Mouse (Mus musculus) ovary, adult 10 weeks (tissue): Measurements from ENCODE around the gene Galr3. TPM values are rescaled to one million over a fixed set of nuclear protein-coding genes. Genes with fewer than 3 reads are reported as not detected.

ENCODE experiments used
- polyA plus RNA-seq: library from polyadenylated mRNA; stranded (reverse); fragments of 350-450 nt; fragmentation: Illumina TruSeq; extraction: RNeasy Lipid Tissue Mini Kit (QIAGEN cat#74804); gene quantifications from one replicate; pipeline ENCODE4 v1.2.3, GENCODE M21; 2014

Galr3 gene
- not detected for polyA plus RNA-seq

DNA sequence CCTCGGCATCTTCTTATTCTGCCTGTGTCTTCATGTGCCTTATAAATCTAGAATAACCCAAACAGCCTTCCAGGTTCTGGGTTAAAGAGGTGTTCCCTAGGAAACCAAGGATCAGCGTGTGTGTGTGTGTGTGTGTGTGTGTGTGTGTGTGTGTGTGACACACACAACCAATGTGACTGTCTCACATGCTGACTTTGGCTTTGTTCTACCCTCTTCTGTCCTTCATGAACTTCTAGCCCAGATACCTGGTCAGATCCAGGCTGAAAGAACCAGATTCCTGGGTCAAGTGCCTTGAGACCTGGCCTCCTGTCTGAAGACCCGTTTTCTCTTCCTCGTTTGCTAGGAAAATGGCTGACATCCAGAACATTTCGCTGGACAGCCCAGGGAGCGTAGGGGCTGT, at the start of gene Galr3:
TSS of gene Galr3 (plus strand) at position 301 of the 400 bp plus-strand sequence.

DNA sequence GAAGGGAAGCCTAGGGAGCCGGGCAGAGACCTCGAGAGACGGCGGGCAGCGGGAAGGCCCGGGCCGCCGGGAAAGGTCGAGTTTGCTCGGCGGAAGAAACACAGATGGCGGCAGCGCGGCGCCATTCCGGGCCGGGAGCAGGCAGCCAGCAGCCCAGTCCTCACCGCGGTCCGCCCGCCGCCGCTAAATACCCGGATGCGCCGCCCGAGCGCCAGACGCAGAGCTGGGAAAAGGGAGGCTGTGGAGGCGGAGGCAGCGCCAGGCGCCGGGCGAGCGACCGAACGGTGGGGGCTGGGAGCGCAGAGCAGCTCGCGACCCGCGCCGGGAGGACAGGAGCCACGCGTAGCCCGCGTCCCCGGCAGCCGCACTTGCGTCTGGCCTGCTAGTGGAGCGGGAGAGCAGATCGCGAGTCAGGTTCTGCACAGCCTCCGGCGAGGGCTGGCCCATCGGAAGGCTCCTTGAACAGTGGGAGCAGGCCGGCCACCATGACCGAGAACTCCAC, 13.4 kb upstream of the Galr3 start, which contains the start of gene H1f0:
TSS of gene H1f0 (plus strand) at position 214 of the 502 bp plus-strand sequence.

DNA sequence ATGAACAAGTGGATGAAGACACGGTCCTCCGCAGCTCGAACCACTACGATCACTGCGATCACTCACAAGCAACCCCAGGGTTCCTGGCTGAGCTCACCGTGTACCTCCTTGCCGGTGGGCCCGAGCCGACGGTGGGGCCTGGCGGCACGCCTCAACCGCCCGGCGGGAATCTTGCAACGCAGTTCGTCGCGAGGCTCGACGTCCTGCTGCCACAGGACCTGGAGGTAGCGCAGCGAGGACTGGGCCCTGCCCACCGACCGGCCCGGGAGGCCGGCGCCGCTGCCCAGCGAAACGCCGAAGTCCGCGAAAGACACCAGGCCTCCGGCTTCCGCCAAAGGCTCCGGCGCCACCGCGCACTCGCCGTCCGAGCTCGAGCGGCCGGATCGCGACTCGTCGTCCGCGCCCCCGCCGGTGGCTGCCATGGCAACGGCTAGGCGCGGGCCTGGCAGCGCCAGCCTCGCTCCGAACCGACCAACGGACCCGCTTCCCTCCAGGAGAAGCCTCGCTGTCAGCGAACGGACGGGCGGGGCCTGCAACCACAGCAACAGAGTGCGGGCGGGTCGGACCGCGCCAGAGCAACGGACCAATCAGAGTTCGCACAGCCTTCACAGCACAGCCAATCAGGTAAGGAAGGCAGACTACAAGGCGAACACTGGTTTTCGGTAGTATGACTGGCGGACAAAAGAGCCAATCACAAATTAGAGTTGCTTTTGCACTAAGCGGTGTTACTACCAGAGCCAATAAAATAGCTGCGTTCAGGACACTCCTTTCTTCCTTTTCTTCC, 20.9 kb downstream of the Galr3 start, which contains the start of gene Ankrd54:
TSS of gene Ankrd54 (minus strand) at position 518 of the 784 bp plus-strand sequence.

DNA sequence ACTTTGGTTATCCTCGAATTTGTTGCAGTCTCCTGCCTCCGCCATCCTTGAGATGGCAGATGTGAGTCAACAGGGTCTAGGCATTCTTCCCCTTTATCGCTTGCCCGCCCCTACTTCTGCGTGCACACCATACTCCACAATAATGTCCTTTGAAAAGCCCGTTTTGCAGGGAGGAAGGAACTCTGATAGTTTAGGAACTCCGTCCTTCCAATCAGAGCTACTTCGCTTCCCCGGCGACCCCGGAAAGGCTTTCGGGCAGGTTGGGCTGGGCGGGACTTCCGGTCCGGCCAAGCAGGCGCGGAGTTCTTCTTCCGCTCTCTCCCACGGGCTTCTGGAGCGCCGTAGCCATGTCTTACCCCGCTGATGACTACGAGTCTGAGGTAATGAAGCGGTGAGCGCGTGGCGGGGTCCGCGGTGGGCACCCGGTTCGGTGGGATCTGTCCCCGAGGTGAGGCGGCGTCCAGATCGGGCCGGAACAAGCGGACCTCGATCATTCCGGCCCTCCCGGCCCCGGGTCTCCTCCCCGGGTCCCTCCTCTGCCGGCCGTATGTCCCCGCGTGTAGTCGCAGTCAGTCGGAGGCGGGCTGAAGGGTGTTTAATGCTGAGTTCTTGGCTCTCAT, 33.3 kb downstream of the Galr3 start, which contains the start of gene Eif3l:
TSS of gene Eif3l (plus strand) at position 267 of the 620 bp plus-strand sequence.

Other genes starting within 250 kb of the Galr3 start
- 0.14 TPM for gene Card10, start 238.8 kb upstream of the Galr3 start, polyA plus RNA-seq
- not detected for gene Cdc42ep1, start 199.3 kb upstream of the Galr3 start, polyA plus RNA-seq
- gene Lgals2, start 186.4 kb upstream of the Galr3 start, polyA plus RNA-seq: 2.3 TPM
- gene Gga1, start 164.7 kb upstream of the Galr3 start, polyA plus RNA-seq: not detected
- not detected for gene Gm49510, start 142.2 kb upstream of the Galr3 start, polyA plus RNA-seq
- gene Sh3bp1, start 142.1 kb upstream of the Galr3 start, polyA plus RNA-seq: 0.43 TPM
- gene Pdxp, start 128.0 kb upstream of the Galr3 start, polyA plus RNA-seq: 0.68 TPM
- 1.5 TPM for gene Lgals1, start 115.2 kb upstream of the Galr3 start, polyA plus RNA-seq
- gene Nol12, start 107.0 kb upstream of the Galr3 start, polyA plus RNA-seq: 3.5 TPM
- gene Triobp, start 94.2 kb upstream of the Galr3 start, polyA plus RNA-seq: 2.4 TPM
- gene H1f0, start 13.4 kb upstream of the Galr3 start, polyA plus RNA-seq: 118 TPM
- gene Ankrd54, start 21.0 kb downstream of the Galr3 start, polyA plus RNA-seq: 1.00 TPM
- 118 TPM for gene Eif3l, start 33.3 kb downstream of the Galr3 start, polyA plus RNA-seq
- gene Micall1, start 67.0 kb downstream of the Galr3 start, polyA plus RNA-seq: 6.9 TPM
- gene Polr2f, start 99.1 kb downstream of the Galr3 start, polyA plus RNA-seq: not detected
- gene 1700088E04Rik, start 99.4 kb downstream of the Galr3 start, polyA plus RNA-seq: 1.6 TPM
- not detected for gene Sox10, start 123.4 kb downstream of the Galr3 start, polyA plus RNA-seq
- 4.3 TPM for gene Pick1, start 187.3 kb downstream of the Galr3 start, polyA plus RNA-seq
- gene Gm49486, start 187.5 kb downstream of the Galr3 start, polyA plus RNA-seq: 1.4 TPM
- not detected for gene Slc16a8, start 212.9 kb downstream of the Galr3 start, polyA plus RNA-seq
- gene Baiap2l2, start 243.7 kb downstream of the Galr3 start, polyA plus RNA-seq: not detected